Mouse (Mus musculus) cortical plate, adult 2 months (tissue): ENCODE results near the gene Top3a. TPM values are rescaled to one million over a fixed set of nuclear protein-coding genes. Genes with fewer than 3 reads are reported as not detected.

ENCODE experiments used
- H3K27ac ChIP-seq: fragments of 200-500 bp; 2 replicates; pipeline ENCODE4 v1.5.1; 2012; ENCODE audit warnings: low read length, control low read depth, inconsistent platforms; ENCODE audit not compliant: insufficient read depth
- H3K4me1 ChIP-seq: fragments of 200-500 bp; 2 replicates; pipeline ENCODE4 v1.6.1; 2011; ENCODE audit warnings: low read length; ENCODE audit not compliant: control insufficient read depth, insufficient read depth
- H3K4me3 ChIP-seq: fragments of 200-500 bp; 2 replicates; pipeline ENCODE4 v1.5.1; 2011; ENCODE audit warnings: mild to moderate bottlenecking, low read length, control low read depth; ENCODE audit not compliant: insufficient read depth
- CTCF ChIP-seq: fragments of 200-500 bp; IDR thresholded peaks from 2 replicates; pipeline ENCODE4 v1.5.1; 2011; ENCODE audit warnings: mild to moderate bottlenecking, control low read depth, low read length; ENCODE audit not compliant: insufficient read depth; ENCODE audit errors: extremely low read depth
- POLR2A ChIP-seq: fragments of 200-500 bp; IDR thresholded peaks from 2 replicates; pipeline ENCODE4 v1.6.1; 2011; ENCODE audit warnings: mild to moderate bottlenecking, low read length, control low read depth; ENCODE audit not compliant: insufficient read depth; ENCODE audit errors: extremely low read depth
- polyA plus RNA-seq: library from polyadenylated mRNA; depleted of rRNA; stranded (reverse); fragments of >200 nt; gene quantifications from 2 replicates; pipeline ENCODE4 v1.2.3, GENCODE M21; 2012

Gene Top3a
- polyA plus RNA-seq, 1 experiment = 5.8 TPM

- no peaks in the 10 kb centered on the region for H3K4me1 ChIP-seq
Observed at GRCm38 (mm10) chr11:60808286-60809070, 31.3 kb upstream of the Top3a start.

GRCm38 (mm10) chr11:60800892-60801291 is 23.7 kb upstream of the Top3a start:
- no peak overlapping the region for H3K4me3 ChIP-seq
- no peaks in the 10 kb centered on the region for H3K4me1 ChIP-seq
- H3K27ac ChIP-seq = no peak overlapping the region
- no peak for TF ChIP-seq CTCF
- no peak for TF ChIP-seq POLR2A

More at GRCm38 (mm10) chr11:60808286-60809070, 31.3 kb upstream of the Top3a start:
- TF ChIP-seq CTCF (no peak), POLR2A (no peak)
- H3K4me3 ChIP-seq = no peak overlapping the region
- no peak overlapping the region for H3K27ac ChIP-seq

- TF ChIP-seq POLR2A (no peak), CTCF (no peak)
- Histone ChIP-seq H3K4me3 (no peak overlapping the region), H3K4me1 (no peaks in the 10 kb centered on the region), H3K27ac (no peak overlapping the region)
Observed at GRCm38 (mm10) chr11:60799977-60800376, 22.8 kb upstream of the Top3a start.

GRCm38 (mm10) chr11:60796342-60796741 is 19.2 kb upstream of the Top3a start:
- Histone ChIP-seq H3K4me1 (no peaks in the 10 kb centered on the region), H3K4me3 (no peak overlapping the region), H3K27ac (no peak overlapping the region)
- TF ChIP-seq POLR2A (no peak), CTCF (no peak)

GRCm38 (mm10) chr11:60790472-60790871 is 13.3 kb upstream of the Top3a start:
- H3K27ac ChIP-seq = no peak overlapping the region

GRCm38 (mm10) chr11:60787595-60787994 is 10.4 kb upstream of the Top3a start:
- no peak for TF ChIP-seq POLR2A
- TF ChIP-seq CTCF = no peak
- H3K4me3 ChIP-seq = no peak overlapping the region
- H3K4me1 ChIP-seq = no peaks in the 10 kb centered on the region; the same call in 1 of the 2 replicates
- no peak overlapping the region for H3K27ac ChIP-seq

More at GRCm38 (mm10) chr11:60790472-60790871, 13.3 kb upstream of the Top3a start:
- TF ChIP-seq POLR2A = no peak
- no peak for TF ChIP-seq CTCF
- no peak overlapping the region for H3K4me3 ChIP-seq
- no peaks in the 10 kb centered on the region; the same call in 1 of the 2 replicates for H3K4me1 ChIP-seq

- Histone ChIP-seq H3K4me1 (peaks cover 16% of the 10 kb centered on the region), H3K27ac (no peak overlapping the region), H3K4me3 (no peak overlapping the region)
- no peak for TF ChIP-seq CTCF
- no peak for TF ChIP-seq POLR2A
Observed at GRCm38 (mm10) chr11:60784179-60784922, 7.2 kb upstream of the Top3a start.

GRCm38 (mm10) chr11:60779673-60780189 is 2.6 kb upstream of the Top3a start:
- Histone ChIP-seq H3K4me1 (peaks cover 19% of the 10 kb centered on the region), H3K27ac (no peak overlapping the region), H3K4me3 (no peak overlapping the region)
- TF ChIP-seq POLR2A (no peak), CTCF (no peak)

- Histone ChIP-seq H3K4me1 (peaks cover 19% of the 10 kb centered on the region), H3K27ac (no peak overlapping the region; the same call in 1 of the 2 replicates), H3K4me3 (peak overlapping the region; percentile 81)
- TF ChIP-seq POLR2A = no peak
- TF ChIP-seq CTCF = no peak
Observed at GRCm38 (mm10) chr11:60777801-60778370, 721 bp upstream of the Top3a start.
